Mouse (Mus musculus) thymus, adult 2 months (tissue): ENCODE data around the gene Duox2.

ENCODE experiments used
- CTCF ChIP-seq: fragments of 200-500 bp; IDR thresholded peaks from 2 replicates; pipeline ENCODE4 v1.5.1; 2012; ENCODE audit warnings: mild to moderate bottlenecking, control low read depth, low read length, moderate library complexity, borderline replicate concordance; ENCODE audit not compliant: control insufficient read depth, poor library complexity, insufficient read depth; ENCODE audit errors: extremely low read depth
- POLR2A ChIP-seq: fragments of 200-500 bp; IDR thresholded peaks from 2 replicates; pipeline ENCODE4 v1.6.1; 2012; ENCODE audit warnings: mild to moderate bottlenecking, low read length, control low read depth, moderate library complexity; ENCODE audit not compliant: control insufficient read depth, poor library complexity, insufficient read depth; ENCODE audit errors: extremely low read depth

DNA sequence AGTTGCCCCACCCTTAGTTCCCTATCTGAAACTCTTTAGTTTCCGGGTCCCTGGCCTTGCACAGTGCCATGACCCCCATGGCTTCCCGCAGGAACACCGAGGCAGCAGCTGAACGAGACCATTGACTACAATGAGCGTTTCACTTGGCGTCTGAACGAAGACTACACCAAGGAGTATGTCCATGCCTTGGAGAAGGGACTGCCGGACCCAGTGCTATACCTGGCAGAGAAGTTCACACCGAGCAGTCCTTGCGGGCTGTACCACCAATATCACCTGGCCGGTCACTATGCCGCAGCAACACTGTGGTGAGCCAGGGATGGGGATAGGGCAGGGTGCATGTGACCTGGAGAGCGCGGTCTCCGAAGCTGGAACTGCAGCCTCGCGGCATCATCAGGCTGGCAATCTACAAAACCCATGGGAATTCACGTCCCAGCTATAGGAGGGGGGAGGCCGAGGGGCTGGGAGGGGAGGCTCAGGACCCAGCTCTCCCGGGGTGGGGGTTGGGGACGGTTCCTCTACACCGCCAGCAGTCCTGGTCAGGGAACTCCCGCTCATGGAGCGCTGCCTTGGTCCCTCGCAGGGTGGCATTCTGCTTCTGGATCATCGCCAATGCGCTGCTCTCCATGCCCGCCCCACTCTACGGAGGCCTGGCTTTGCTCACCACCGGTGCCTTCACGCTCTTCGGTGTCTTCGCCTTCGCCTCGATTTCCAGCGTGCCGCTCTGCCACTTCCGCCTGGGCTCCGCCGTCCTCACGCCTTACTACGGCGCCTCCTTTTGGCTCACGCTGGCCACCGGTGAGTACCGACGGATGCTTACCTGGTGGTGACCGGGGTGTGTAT, 3.1 kb upstream of the Duox2 start:
- TF ChIP-seq POLR2A = no peak
- no peak for TF ChIP-seq CTCF
